Mouse (Mus musculus): ENCODE data around the gene Rxylt1.

Gene Rxylt1

DNA sequence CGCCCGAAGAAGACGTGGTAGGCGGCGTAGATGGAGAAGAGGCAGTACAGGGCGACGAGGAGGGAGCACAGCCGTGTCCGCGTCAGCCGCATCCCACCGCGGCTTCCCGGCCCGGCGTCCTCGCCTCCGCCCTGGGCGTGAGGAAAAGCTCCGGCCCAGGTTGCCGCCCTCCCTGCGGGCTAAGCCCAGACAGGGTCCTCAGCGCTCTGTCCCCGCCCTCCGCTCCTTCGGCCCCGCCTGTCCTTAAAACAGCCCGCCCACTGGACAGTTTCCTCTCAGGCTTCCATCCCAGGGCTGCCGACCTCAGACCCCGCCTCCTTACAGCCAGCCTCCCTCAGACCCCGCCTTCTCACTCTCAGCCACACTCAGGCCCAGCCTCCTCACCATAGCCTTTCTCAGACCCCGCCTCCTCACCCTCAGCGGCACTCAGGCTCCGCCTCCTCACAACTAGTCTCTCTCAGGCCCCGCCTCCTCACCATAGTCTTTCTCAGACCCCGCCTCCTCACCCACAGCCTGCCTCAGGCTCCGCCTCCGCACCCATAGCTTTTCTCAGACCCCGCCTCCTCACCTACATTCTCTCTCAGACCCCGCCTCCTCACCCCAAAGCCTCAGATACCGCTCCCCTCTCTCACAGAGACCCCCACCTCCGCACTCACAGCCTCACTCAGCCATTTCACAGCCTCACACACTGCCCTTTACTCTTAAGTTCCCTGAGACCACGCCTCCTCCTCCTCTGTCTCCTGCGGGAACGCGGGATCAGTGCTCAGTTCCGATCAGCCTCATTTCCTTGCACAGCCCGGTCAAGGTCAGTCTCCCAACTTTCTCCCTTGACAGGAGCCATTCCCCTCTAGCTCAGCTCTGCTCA, at the start of gene Rxylt1:
Gene Rxylt1 (minus strand): TSS at position 392 of the 865 bp plus-strand sequence.
- peak; percentile 92 to 94 for DNase-seq

DNA sequence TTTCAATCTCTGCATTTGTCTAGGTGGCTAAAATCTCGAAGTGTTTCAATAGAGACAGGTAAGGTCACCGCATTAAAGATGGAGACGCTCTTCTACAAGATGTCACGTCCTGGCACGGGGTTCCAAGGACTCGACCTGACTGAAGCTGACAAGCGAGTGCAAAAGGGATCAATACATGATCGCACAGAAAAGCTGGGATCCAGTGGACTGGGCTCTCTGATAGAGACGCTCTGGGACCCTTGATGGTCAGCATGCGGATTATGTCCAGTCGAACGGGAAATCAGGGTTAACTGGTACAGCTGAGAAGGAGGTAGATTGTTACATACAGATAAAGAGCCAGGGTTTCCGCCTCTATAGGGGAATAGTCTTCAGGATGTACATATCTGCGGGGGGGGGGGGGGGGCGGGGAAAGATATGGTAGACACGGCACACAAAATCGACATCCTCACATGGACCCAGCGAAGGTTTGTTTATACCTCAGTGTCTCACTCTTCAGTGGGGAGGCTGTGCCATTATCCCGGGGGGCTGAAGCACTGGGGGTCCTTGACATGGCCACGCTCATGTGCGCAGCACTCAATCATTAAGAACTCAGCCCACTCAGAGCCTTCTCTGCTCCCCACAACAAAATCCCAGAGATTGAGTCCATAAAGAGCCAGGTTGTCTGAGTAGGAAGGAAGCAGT, 24.3 kb upstream of the Rxylt1 start:
- no peak for DNase-seq

DNA sequence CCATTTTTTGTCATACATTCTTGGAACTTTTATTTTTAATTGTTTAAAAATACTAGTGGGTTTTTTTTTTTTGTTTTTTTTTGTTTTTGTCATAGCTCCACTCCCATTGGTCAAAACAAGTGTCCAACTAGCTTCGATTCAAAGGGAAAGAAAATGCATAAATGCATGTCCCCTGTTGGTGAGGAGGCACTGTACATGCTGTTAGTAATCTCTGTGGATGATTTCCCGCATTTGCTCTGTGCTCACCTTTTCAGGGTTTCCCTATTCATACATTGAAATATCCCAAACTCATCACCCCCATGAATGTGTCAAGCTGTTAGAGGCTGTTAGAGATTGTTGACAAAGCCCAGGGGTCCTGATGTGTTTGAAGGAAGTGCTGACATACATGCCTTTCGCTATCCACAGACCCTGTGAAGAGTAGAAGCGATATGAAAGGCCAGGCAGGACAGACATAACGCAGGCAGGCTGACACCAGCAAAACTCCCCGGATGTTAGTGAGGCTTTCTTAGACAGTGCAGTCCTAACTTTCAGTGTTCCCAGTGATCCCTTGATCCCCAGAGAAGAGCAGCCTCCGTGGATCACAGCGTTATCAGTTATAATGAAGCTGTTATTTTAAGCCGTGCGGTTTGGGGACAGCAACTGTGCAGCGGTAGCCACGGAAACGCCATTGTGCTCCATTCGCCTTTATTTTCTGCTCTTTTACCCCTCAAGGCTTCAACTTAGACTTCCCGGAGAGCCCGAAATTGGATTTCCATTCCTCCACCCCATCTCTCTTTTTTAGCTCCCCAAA, 23.5 kb upstream of the Rxylt1 start:
- DNase-seq: no peak

DNA sequence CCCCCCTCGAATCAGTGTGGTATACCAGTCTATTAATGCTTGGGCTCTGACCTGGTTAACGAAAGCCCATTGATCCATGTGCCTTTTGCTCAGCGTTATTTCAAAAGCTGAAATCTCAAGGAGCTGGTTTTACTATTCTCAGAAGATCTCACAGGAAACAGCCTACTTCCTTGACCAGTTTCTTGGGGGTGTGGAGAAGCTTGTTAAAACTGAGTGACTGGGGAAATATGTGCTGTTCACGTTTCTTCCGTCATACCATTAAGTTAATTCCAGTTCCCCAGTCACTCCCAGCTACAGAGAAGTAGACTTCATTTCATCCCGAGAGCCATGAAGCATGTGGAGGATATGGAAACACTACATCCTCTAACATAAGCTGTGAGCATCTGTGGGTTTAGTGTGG, 22.3 kb upstream of the Rxylt1 start:
- DNase-seq: no peak

DNA sequence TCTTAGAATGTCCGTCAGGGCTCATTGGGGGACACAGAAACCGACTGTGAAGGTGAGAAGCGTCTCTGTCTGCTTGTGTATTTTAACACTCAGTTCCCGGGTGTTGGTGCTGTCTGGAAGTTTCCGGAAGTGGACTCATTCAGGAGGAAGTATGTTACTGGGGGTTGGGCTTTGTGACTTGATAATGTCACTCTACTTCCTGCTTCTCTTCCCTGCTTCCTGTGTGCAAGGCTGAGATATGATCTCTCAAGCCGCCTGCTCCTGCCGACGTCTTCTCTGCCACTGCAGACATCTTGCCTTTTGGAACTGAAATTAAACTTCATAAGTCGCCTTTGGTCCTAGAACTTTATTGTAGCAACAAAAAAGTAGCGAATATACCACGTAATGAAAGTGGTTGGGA, 19.5 kb upstream of the Rxylt1 start:
- no peak for DNase-seq

DNA sequence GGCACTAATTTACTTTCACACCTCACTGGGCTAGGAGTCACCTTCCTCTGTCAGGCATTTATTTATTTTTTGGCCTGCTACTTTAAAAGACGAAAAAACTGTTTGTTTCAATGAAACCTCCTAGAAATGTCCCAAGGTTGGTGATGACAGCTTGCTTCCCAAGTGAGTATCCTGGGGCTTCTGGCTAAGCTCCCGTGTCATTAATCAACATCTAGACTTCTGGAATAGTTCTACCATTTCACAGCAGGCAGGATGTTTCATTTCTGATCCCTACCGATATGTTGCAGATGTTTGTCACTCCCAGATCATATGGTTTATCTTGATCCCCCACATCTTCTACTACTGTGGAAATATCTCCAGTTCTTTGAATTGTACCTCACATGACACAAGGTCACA, 9.5 kb upstream of the Rxylt1 start:
- no peak for DNase-seq

DNA sequence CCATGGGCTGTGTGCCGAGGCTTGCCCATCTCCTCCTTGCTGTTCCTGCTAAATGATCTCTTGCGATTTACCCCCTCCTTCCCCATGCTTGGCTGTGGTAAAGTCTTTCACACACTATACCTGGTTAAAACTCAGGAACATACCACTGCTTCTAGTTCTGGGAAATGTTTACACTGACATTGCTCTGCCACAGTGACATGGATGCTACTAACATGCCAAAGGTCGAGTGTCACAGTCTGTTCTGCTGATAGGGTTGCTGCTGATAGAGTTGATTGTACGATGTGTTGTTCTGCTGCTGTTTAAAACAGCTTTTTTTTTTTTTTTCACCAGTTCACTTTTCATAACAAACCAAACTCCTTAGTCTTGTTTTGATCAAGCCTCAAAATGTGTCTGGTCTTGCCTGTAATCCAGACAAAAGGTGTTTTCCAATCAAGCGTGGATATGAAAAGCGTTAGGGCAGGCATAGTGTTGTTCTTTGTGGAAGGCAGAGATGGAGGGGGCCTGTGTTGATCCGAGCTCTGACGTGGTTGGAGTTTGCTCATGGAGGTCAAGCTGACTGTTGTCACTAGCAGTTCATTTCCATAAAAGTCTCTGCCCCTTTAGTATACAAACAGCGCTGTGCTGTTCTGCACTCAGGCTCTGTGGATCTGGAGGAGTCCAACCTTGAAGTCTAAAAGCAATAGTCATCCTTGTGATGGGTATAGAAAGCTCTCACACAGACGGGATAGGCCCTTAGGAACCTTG, 8.9 kb upstream of the Rxylt1 start:
- no peak for DNase-seq

DNA sequence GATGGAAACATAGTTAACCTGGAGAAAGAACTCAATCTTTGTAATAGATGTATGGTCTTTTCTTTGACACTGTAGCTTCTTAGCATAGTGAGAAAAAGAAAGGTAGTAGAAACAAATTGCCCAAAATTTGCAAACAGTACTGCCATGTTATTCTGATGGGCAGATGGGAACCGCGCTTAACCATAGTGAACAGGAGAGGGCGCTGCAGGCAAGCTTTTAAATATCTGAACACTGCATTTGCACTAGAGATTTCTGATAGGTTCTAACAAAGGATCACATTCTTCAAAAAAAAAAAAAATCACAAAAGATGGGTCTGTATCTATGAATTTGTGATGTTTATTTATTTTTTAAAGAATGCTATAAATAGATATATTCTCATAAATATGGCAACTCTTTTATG, 8.2 kb upstream of the Rxylt1 start:
- DNase-seq: peak in 1 of 2 experiments; percentile 43

DNA sequence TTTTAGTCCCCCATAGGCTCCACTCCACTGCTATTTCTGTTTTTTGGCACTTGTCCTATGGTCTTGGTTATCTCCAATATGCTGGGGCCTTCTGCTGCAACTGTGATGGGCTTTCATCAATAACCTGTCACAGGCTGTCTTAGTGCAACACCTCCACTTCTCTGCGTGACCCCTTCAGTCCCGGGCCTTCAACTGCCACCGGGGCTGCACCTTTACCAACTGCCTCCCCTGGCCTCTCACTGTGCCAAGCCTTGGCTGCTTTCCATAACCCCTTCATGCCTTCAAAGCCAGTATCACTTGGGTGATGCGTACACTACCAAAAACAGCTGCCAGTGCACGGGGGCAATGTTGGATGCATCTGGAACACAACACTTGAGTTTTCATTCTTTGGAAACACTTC, 5.5 kb upstream of the Rxylt1 start:
- no peak for DNase-seq

DNA sequence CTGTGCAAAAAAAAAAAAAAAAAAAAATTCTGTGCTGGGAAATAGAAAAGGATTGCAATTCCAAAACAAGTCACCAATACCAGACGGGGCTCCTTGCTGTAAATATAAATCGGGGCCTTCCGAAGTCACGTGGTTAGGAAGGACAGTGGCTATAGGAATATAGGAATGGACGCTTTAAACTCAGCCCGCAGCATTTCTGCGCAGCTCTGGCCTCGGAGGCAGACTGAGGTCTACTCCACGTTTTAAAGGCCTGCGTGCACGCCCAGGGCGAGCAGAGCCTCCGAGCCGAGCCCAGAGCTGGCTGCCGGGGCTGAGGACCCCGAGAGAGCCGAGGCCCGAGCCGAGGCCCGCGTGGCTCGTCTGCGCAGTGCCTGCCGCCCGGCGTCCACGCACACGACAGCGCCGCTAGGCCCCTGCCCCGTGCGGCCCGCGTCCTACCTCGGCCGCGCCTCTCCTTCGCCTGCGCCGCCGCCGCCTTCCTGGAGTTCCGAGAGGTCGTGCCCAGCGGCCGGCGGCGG, 650 bp downstream of the Rxylt1 start:
- DNase-seq: no peak

DNA sequence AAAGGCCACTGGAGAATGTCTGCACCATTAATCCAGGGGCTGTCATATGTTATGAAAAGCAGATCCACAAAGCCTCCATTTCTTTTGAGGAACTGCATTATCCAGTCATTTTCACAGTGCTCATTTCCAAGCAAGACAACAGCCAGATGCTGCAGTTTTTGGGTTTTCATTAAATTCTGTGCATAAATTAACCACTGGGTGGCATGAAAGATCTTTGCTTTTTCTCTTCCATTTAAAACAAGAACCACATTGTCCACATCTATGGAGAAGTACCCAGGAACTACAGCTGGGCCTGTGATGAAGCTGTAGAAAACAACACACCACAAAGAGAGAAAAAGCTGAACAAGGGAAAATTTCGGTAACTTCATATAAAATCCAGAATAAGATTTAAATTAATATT, 6.7 kb downstream of the Rxylt1 start:
- DNase-seq: no peak

DNA sequence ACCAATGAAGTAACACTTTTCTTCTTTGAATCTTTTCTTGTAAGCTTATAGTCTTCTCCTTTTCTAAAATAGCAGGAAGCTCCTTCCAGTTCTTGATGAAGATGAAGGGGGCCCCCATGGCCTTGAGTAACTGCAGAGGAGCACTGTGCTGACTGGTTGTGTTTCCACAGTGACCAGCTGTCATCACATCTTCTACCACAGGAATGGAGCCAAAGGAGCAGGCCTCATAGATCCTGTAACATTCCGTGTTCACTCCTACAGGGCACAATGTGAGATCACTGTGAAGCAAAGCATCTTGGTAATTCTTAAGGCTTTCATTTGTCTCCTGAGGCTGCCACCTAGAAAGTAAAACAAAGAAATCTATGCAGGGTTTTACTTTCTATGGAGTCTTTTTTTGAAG, 15.8 kb downstream of the Rxylt1 start:
- no peak for DNase-seq

DNA sequence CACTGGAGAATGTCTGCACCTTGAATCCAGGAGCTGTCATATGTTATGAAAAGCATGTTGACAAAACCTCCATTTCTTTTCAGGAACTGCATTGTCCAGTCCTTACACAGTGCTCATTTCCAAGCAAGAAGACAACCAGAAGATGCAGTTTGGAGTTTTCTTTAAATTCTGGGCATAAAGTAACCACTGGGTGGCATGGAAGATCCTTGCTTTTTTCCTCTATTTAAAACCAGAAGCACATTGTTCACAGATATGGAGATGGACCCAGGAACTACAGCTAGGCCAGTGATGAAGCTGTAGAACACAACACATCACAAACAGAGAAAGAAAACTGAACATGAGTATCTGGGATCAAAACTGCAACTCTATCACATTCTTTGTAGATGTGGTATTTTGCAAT, 28.0 kb downstream of the Rxylt1 start:
- DNase-seq: no peak

DNA sequence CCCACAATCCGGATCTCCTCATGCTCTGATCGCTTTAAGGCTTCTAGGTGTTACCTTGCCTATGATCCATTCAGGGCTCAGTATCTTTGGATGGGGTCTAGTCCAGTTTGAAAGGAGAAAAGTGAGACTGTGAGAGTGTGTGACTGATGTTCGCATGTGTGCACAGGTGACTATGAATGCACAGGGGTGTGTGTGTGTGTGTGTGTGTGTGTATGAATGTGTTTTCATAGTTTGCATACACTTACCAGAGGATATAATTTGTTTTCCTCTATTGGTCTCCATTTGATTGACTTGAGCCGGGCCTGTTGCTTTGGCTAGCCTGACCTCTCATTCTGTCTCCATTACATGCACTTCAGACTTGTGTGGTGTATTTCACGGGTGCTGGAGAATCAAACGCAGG, 41.3 kb downstream of the Rxylt1 start:
- no peak for DNase-seq

DNA sequence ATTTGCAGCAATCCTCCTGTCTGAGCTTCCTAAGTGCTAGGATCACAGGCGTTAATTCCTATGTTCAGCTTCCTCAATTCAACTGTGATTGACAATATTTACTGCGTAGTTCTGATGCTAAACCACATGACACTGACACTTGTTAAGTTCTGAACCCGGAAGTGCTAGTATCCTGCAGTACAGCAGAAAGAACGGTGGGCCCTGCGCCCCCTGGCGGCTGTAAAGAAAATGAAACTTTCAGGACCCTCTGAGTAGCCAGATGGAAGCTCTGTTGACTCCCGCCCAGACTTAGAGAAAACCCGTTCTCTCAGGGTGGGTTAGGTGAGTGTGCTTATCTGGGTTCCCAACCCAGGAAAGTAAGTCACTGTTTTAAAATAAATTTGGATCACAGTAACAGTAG, 42.6 kb downstream of the Rxylt1 start:
- peak; percentile 13 to 63 for DNase-seq

DNA sequence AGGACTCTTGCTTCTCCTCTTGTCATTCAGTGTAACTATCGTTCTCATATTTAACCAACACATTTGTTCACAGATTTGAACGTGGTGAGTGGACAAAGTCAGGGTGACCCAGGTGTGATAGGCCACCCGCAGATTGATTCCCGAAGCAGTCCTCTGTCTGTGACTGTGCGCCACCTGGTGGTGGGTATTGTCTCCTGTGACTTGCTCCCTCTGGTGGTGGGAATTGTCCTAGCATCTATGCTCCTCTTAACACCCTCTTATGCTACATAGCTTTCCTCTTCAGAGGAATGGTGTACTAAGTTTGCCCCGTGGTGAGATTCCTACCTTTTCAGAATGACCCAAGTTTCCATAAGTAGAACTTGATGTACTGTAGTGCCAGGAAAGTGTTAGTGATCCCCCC, 45.3 kb downstream of the Rxylt1 start:
- DNase-seq: peak; percentile 58 to 88

DNA sequence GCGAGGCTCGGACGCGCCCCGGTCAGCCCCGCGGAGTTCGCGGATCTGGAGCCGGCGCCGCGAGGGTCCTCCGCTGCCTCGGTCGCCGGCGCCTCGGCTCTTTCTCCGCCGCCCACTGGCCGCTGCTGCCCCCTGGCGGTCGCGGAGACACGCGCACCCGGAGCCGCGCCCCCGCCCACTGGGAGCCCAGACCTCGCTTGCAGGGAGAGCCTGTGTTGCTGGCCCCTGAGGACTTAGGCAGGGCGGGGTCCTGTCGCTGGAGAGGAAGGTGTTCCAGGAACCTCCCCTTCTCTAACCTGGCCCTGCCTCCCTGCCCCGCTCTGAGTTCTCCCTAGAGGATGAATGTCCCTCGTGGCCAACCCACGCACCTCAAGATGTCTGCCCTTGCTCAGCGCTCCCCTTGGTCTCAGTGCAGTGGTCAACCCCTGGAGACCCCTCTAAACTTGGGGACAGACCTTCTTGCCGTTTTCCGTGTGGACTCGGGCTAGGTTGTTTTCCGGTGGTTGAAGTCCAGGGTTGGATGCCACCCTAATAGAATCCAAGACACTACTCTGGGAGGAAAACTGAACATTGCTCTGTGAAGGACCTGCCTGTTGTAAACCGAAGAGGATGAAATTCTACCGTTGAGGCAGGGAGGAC, 49.3 kb downstream of the Rxylt1 start:
- DNase-seq: peak; percentile 50 to 76

DNA sequence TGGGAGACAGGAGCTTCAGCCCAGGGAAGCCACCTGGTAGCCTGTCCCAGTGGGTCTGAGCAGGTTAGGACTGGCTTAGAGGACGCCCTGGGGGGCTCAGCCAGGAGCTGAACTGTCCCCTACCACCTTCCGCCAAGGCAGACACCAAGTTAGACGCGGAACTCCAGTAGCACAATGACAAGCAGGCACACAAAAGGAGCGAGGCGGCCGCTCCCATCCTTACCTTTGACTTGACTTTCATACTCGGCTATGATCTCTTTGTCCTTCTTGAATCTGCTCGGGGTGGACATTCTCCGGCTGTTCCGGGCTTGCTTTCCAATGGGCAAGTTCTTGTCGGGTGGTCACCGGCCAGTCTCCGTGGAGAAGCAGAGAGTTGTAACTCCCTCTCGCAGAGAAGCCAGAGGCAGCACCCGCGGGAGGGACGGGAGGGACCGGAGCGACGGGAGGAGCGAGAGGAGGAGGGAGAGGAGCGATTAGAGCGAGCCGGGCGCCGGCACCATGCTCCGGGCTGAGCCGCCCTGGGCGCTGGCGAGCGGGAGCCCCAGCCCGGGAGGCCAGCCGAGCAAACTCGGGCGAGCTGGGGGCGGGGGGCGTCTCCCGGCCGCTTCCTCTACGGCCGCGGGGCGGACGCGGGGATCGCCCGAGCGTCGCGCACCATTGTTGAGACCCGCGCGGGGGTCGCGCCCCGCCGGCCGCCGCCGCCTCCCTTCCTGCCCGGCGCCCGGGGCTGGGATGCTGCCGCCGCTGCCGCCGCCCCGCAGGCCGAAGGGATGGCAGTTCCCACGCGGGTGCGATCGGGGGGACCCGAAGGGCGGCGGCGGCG, 50.1 kb downstream of the Rxylt1 start, which contains the start of gene Srgap1:
Gene Srgap1 (minus strand): TSS at position 412 of the 823 bp plus-strand sequence.
- DNase-seq: peak in 1 of 2 experiments; percentile 13

DNA sequence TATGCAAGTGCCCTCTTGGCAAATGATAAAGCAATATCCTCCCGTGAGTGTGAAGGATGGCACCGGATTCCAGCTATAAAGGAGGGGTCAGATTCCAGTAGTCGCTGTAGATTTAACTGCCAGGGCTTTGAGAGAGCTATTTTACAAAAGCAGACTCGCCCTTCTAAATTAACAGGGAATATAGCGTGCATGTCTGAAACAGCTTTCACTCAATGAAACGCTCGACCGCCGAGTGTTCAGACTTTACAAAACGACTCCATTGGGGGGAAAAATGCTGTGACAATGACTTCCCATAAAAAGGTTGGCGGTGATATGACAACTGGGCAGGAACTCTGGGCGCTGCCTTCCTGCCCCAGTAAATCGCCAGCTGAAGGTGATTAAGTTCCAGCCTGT, 50.7 kb downstream of the Rxylt1 start:
- DNase-seq: no peak

DNA sequence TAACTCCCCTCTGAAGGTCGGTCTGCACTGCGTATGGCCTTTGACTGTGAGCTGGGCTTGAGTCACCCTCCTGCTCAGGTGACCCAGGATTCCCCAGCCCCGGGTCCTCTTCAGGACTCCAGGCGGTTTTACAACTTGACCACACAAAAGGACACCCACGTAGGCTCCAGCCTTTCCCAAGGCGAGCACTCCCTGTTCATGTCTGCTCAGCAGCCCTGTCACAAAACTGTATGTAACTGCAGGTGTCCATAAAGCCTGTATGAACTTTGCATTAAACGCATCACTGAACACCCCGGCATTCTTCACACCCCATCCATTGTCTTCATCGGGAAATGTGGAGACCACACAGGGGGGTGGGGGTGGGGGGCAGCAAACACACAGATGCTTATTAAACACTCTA, 51.2 kb downstream of the Rxylt1 start:
- DNase-seq: no peak

DNA sequence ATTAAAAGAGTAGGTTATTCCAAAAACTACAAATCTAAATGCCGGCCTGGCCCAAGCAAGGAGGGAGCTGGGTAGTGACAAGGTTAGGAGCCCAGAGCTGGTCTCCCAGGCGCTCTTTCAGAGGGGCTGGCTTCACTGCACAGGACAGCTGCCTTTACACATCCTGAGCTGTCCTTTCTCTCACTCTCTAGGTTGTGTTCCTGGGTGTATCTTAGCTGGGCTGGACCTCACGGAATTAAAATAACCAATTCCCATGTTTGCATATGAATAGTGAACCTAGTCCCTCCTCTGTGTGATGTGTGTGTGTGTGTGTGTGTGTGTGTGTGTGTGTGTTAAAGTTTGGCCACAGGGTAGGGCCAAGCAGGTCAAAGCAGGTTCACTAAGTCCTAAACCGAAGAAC, 52.2 kb downstream of the Rxylt1 start:
- DNase-seq: no peak

All from spleen, adult 18-20 months (tissue).